Mouse (Mus musculus) thymus, postnatal 25 days (tissue): Measurements from ENCODE around the gene Uqcc3.
"Not testable (repeated sequence)": the region's sequence is repeated elsewhere in the genome, so short reads cannot be mapped to it uniquely, and the experiment has no call there.

ENCODE experiments used
- DNase-seq: peaks from one replicate; pipeline ENCODE4 v3.0.0; 2022

Uqcc3 gene

GRCm38 (mm10) chr19:8880311-8881033 lies at the start of gene Uqcc3:
TSS of gene Uqcc3 (minus strand) at chr19:8880923.
- DNase-seq: peak; percentile 93

DNA sequence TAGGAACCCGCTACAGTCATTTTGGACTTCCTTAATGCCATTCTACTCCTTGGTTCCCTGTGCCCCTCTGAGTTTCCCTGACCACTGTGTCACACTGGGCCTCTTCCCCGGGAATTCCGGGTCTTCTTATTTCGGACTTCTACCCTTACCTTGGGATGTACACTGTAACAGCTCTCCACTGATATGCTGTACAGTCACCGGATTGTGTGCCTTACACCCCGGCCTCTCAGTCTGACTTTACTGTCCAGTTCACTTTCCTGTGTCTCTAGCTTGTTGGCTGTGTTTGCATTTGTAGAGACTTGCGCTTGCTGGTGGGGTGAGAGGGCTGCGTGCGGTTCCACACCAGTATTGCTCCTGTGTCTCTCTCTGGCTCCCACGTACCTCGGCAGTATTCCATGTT lies 49.4 kb upstream of the Uqcc3 start:
- no peak for DNase-seq

GRCm38 (mm10) chr19:8929224-8930088 lies 48.7 kb upstream of the Uqcc3 start, which contains the start of the genes Rom1 and Eml3:
TSS of gene Rom1 (minus strand) at chr19:8929356.
TSS of gene Eml3 (plus strand) at chr19:8929552.
- DNase-seq: peak; percentile 90

DNA sequence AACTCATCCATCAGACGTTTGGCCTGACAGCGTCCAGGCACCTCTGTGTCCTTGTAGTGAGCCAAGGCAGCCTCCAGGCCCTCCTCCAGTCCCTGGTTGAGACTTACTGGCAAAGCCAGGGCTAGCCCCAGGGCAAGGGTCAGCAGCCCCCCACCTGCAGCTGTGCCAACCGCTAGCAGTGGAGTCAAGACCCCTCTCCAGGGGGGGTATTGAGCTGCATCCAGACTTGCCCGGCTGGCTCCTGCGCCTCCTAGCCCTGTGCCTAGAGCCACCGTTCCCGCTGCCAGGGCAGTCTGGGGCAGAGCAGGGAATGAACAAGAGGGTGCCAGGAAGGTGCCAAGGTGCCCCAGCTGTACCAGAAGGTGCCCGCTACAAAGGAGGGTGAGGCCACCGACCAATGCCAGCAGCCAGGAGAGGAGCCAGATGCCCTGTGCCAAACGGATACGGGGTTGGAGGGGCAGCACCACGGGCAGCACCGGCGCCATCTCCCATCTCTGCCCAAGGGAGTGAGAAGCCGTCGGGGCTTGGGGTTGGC lies 48.0 kb upstream of the Uqcc3 start:
- no peak for DNase-seq

DNA sequence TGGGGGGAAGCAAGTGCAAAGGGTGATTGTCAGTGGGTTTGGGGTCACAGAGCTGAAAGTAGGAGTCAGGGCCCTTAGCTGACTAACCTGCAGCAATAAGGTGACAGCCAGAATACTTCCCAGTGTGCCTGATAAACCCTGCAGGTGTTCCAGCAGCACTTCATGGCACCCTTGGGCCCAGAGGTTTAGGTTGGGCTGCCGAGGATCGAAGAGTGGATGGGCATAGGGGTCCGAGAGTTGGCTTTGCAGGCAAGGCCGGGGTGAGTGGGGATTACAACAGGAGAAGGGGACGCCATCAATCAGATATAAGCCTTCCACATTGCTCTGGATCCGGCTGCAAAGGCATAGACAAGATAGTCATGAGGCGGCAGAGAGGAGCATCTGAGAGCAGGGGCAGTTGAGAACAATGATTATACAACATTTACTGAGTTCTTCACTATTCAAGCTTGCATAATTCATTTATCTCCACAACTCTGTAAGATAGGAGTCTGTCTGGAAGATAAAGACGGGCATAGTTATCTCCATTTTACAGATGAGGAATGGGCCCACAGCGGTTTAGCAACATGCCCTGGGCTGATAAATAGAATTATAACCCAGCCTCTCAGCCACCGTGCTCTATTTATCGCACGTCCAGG lies 47.3 kb upstream of the Uqcc3 start:
- DNase-seq: no peak

DNA sequence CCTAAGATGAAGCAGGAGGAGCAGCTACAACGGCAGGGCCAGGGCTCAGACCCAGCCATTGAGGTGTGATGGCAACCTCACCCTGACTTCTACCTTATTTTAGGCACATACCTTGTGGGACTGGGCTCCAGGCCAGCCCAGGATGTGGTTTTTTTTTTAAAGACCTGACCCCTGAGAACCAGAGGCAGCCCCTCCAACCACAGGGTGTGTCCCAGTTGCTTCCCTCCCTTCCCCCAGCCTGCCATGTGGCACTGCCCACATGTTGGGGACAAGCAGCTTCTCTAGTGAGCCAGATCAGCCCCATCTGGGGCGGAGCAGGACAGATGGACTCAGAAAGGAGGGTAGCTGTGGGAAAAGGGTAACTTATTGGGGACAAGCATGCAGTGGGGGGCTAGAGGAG lies 46.0 kb upstream of the Uqcc3 start:
- DNase-seq: no peak

- DNase-seq: no peak
Measured at GRCm38 (mm10) chr19:8921741-8922140, 41.0 kb upstream of the Uqcc3 start.

- no peak for DNase-seq
Measured at GRCm38 (mm10) chr19:8920836-8921291, 40.1 kb upstream of the Uqcc3 start.

DNA sequence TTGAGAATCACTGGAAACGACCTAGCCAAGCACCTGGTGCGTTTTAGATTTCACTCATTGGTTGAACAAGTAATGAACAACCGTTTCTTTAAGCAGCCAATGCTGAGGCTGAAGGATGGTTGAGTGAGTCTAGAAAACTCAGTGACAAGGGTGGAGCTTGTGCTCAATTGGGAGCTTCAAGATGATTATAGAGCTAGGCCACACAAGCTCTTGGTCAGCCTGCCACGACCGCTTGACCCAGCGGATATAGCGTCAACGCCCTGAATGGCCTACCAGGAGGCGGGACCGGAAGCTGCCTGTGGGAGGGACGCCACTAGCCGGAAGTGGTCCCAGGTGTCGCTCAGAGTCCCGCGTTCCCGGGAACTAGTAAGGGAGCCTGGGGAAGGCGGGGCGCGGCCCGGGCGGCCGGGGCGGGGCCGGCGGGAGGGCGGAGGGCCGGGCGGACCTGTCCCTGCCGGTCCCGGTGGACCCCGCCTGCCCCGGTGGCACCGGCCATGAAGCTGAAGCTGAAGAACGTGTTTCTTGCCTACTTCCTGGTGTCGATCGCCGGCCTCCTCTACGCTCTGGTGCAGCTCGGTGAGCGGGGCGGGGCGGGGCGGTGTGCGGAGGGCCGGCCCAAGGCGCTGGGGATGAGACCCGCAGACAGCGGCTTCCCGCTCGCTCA lies 39.5 kb upstream of the Uqcc3 start, which contains the start of gene B3gat3:
Gene B3gat3 (plus strand): TSS at position 302 of the 664 bp plus-strand sequence.
- DNase-seq: peak; percentile 85

- DNase-seq: no peak
Measured at GRCm38 (mm10) chr19:8919684-8920072, 39.0 kb upstream of the Uqcc3 start.

- DNase-seq: no peak
Measured at GRCm38 (mm10) chr19:8919000-8919399, 38.3 kb upstream of the Uqcc3 start.

GRCm38 (mm10) chr19:8914212-8914611 lies 33.5 kb upstream of the Uqcc3 start:
- DNase-seq: no peak

GRCm38 (mm10) chr19:8911810-8912209 lies 31.1 kb upstream of the Uqcc3 start:
- no peak for DNase-seq

DNA sequence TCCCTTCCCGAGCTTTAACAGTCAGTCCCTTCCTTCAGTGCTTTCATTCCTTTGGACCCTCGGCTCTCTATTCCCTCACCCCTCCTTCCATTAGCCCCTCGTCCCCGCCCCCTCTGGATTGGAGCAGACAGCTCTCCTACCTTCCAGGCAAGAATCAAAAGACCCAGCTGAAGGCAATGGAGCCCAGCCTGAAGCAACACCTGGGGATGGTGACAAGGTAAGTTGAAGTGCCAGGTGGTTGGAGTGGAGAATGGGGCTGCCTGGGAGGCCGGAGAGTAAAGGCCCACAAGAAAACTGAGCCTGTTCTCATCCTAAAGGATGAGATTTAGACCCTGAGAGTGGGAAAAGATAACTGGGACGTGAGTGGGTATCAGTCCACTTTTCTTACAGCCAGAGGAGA lies 27.8 kb upstream of the Uqcc3 start:
- DNase-seq: no peak

- DNase-seq: no peak
Measured at GRCm38 (mm10) chr19:8903412-8903811, 22.7 kb upstream of the Uqcc3 start.

DNA sequence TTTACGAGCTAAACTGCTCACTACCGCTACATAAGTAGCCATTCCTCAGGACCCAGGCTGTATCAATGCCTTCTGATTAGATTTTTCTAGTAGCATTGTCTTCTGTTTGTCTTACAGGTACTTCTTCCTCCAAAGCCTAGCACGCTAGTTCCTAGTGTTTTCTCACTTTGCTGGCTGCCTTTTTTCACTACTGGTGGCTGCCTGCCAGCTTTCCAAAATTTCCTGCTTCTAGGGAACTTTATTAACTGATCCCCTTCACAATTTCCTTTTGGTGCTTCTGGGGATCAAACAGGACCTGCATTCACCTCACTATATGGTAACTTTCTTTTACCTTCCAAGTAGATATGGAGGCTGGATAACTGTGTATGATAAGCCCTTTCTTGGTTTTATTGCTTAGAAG lies 18.4 kb upstream of the Uqcc3 start:
- DNase-seq: no peak

- DNase-seq: no peak
Measured at GRCm38 (mm10) chr19:8898576-8898975, 17.9 kb upstream of the Uqcc3 start.

- DNase-seq: peak; percentile 93
Measured at GRCm38 (mm10) chr19:8897865-8898495, 17.3 kb upstream of the Uqcc3 start, which contains the start of gene Ganab. TSS of gene Ganab (plus strand) at chr19:8898071.

GRCm38 (mm10) chr19:8897211-8897864 lies 16.6 kb upstream of the Uqcc3 start:
- peak; percentile 15 for DNase-seq

GRCm38 (mm10) chr19:8896231-8896630 lies 15.5 kb upstream of the Uqcc3 start:
- DNase-seq: not testable (repeated sequence)

GRCm38 (mm10) chr19:8895397-8895960 lies 14.8 kb upstream of the Uqcc3 start:
- no peak for DNase-seq
